Mouse (Mus musculus): Measurements from ENCODE around the gene Majin.

DNA sequence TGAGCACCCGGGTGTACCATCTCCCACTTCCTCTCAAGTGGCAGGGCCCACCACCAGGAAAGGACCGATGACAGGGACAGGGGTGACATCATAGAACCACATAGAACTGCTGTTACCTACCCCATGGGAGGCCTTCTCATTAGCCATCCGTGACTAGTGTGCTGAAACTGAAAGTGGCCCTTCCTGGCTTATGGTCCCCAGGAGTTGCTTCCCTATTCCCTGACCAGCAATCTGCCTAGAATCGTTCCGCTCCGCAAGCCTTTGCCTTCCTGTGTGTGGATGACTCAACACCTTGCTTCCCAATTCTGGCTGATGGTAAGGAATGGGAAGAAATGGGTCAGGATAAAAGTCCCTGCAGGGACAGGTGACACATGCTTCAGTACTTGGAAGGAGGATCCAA, 27.0 kb upstream of the Majin start:
- TF ChIP-seq CTCF (IDR thresholded peaks at IDR 0.05; ENCODE audit: borderline replicate concordance, insufficient read depth, low read depth, low read length) (no peak), POLR2A (IDR thresholded peaks at IDR 0.05; ENCODE audit: borderline replicate concordance, insufficient read depth, low read length) (no peak)
